Mouse (Mus musculus) hematopoietic multipotent progenitor cell, adult 10-12 weeks (in vitro differentiated cells): ENCODE measurements around the gene Rapgef4. TPM values are rescaled to one million over a fixed set of nuclear protein-coding genes. Genes with fewer than 3 reads are reported as not detected.

Experiments used
- polyA plus RNA-seq: library from polyadenylated mRNA; stranded (reverse); fragments of >175 nt; gene quantifications from 2 replicates; pipeline ENCODE4 v1.2.3, GENCODE M21; 2012; ENCODE audit warnings: low replicate concordance

Rapgef4 gene
- 3.7 and 5.9 TPM in 2 replicates for polyA plus RNA-seq

GRCm38 (mm10) chr2:71980771-71981342 lies at the start of gene Rapgef4:
TSS of gene Rapgef4 (plus strand) at chr2:71981240.

GRCm38 (mm10) chr2:72285256-72285887 lies 304.3 kb downstream of the Rapgef4 start, which contains the start of gene Map3k20:
TSS of gene Map3k20 (plus strand) at chr2:72285637.

Other genes with a start within 250 kb of the Rapgef4 start
- gene Itga6, start 235.6 kb upstream of the Rapgef4 start, polyA plus RNA-seq = 18.2 and 24.2 TPM in 2 replicates
- gene Pdk1, start 108.0 kb upstream of the Rapgef4 start, polyA plus RNA-seq = 2.0 and 3.2 TPM in 2 replicates